Mouse (Mus musculus) myocyte (in vitro differentiated cells): Measurements from ENCODE around the gene Lrrtm3. TPM values are rescaled to one million over a fixed set of nuclear protein-coding genes. Genes with fewer than 3 reads are reported as not detected.

Experiments used
- H3K27me3 ChIP-seq: one replicate; pipeline ENCODE4 v1.6.1; 2011; ENCODE audit not compliant: control insufficient read depth, insufficient read depth, insufficient read length
- H3K36me3 ChIP-seq: one replicate; pipeline ENCODE4 v1.6.1; 2011; ENCODE audit not compliant: control insufficient read depth, insufficient read depth
- H3K4me2 ChIP-seq: one replicate; pipeline ENCODE4 v1.6.1; 2011; ENCODE audit warnings: low read depth, control low read depth
- H3K4me3 ChIP-seq: one replicate; pipeline ENCODE4 v1.5.1; 2011; ENCODE audit warnings: mild to moderate bottlenecking, control low read depth, moderate library complexity
- H3K79me2 ChIP-seq: one replicate; pipeline ENCODE4 v1.6.1; 2011; ENCODE audit not compliant: control insufficient read depth, insufficient read depth
- H3ac ChIP-seq: one replicate; pipeline ENCODE4 v1.6.1; 2011; ENCODE audit not compliant: control insufficient read depth, insufficient read length
- CEBPB ChIP-seq: IDR thresholded peaks from 2 replicates; pipeline ENCODE4 v1.6.1; 2011; ENCODE audit warnings: mild to moderate bottlenecking, moderate library complexity; ENCODE audit not compliant: poor library complexity, insufficient read depth, severe bottlenecking
- E2F4 ChIP-seq: IDR thresholded peaks from one replicate; pipeline ENCODE4 v1.6.1; 2011; ENCODE audit warnings: mild to moderate bottlenecking, control low read depth, moderate library complexity; ENCODE audit not compliant: insufficient read depth
- MAX ChIP-seq: IDR thresholded peaks from one replicate; pipeline ENCODE4 v1.6.1; 2011; ENCODE audit warnings: low read depth, mild to moderate bottlenecking, control low read depth
- MYOD1 ChIP-seq, 3 experiments: IDR thresholded peaks; one replicate each; pipeline ENCODE4 v1.6.1; 2011; ENCODE audit warnings: control low read depth in 2 of 3, low read depth in 2 of 3, mild to moderate bottlenecking in 2 of 3, moderate library complexity in 1 of 3; ENCODE audit not compliant: insufficient read length in 2 of 3, control insufficient read depth in 1 of 3
- MYOG ChIP-seq, 3 experiments: IDR thresholded peaks; one replicate each; pipeline ENCODE4 v1.6.1; 2011; ENCODE audit warnings: control low read depth in 2 of 3, low read depth in 2 of 3, mild to moderate bottlenecking in 2 of 3; ENCODE audit not compliant: insufficient read length in 2 of 3, control insufficient read depth in 1 of 3, insufficient read depth in 1 of 3
- POLR2A ChIP-seq: IDR thresholded peaks from one replicate; pipeline ENCODE4 v1.6.1; 2011; ENCODE audit warnings: low read depth, mild to moderate bottlenecking, control low read depth, moderate library complexity; ENCODE audit not compliant: insufficient read length
- POLR2AphosphoS2 ChIP-seq: IDR thresholded peaks from one replicate; pipeline ENCODE4 v1.6.1; 2011; ENCODE audit warnings: low read depth, control low read depth; ENCODE audit not compliant: insufficient read length
- REST ChIP-seq: IDR thresholded peaks from one replicate; pipeline ENCODE4 v1.6.1; 2011; ENCODE audit warnings: mild to moderate bottlenecking, control low read depth, moderate library complexity; ENCODE audit not compliant: insufficient read depth, insufficient read length
- SRF ChIP-seq: IDR thresholded peaks from one replicate; pipeline ENCODE4 v1.6.1; 2011; ENCODE audit warnings: low read depth; ENCODE audit not compliant: control insufficient read depth, insufficient read length
- TCF12 ChIP-seq: IDR thresholded peaks from one replicate; pipeline ENCODE4 v1.6.1; 2011; ENCODE audit warnings: mild to moderate bottlenecking, control low read depth; ENCODE audit not compliant: poor library complexity, insufficient read depth, severe bottlenecking
- TCF3 ChIP-seq: IDR thresholded peaks from one replicate; pipeline ENCODE4 v1.6.1; 2011; ENCODE audit warnings: low read depth, control low read depth; ENCODE audit not compliant: insufficient read length
- USF1 ChIP-seq: IDR thresholded peaks from one replicate; pipeline ENCODE4 v1.6.1; 2011; ENCODE audit warnings: low read depth, mild to moderate bottlenecking, control low read depth, moderate library complexity
- polyA plus RNA-seq: library from polyadenylated mRNA; unstranded; fragments of >200 nt; fragmentation: generic; extraction: Trizol; gene quantifications from one replicate; pipeline ENCODE4 v1.2.1, GENCODE M21; 2012; ENCODE audit warnings: missing spikeins

The Lrrtm3 gene
- polyA plus RNA-seq, 1 experiment, result 0.01 TPM

DNA sequence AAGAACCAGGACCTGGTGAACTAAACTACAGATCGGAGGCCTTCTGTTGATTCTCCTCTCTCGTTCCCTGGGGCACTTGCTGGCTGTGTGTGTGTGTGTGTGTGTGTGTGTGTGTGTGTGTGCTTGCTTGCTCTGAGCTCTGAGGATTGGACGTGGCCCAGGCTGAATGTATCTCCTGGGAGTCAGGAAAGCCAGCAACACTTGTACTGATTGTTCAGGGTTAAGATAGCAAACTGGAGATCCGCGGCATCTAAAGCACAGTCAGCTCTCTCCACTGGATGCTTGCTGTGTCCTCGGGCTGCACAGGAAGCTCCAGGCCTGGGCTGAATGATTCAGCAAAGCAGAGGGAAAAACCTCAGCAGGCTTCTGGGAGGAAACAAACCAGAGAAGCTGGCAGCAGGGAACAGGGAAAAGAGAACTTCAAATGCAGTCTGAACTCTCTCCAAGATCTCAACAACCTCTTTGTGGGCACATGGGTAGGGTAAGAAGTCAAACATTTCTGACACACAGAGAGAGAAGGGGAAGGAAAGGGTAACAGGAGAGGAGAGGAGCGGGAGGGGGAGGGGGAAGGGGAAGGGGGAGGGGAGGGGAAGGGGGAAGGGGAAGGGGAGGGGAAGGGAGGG lies 135.7 kb downstream of the Lrrtm3 start:
- Histone ChIP-seq H3K4me3 (no peak overlapping the region), H3K79me2 (no peaks in the 10 kb centered on the region), H3ac (no peak overlapping the region), H3K36me3 (no peaks in the 10 kb centered on the region), H3K27me3 (no peaks in the 10 kb centered on the region), H3K4me2 (no peak overlapping the region)
- TF ChIP-seq MAX, result no peak
- TF ChIP-seq SRF, result no peak
- TF ChIP-seq REST, result no peak

DNA sequence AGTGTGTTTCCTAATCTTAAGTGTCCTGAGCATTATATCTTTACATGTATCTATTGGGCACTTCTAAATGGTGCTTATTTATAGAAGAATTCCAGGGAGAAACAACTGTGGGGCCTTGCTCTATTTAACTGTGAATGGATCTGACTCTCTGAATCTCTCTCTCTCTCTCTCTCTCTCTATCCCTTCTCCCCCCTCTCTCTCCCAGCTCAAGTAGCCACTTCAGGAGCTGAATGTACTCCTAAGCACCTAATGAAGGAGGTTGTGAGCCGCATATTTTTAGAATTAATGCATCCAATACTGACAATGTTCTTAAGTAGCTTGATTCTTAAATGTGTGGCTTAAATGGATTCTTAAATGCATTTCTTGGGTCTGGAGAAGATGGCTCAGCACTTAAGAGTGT lies 138.6 kb downstream of the Lrrtm3 start:
- Histone ChIP-seq H3K4me2 (no peak overlapping the region), H3K36me3 (no peaks in the 10 kb centered on the region), H3K4me3 (no peak overlapping the region), H3K79me2 (no peaks in the 10 kb centered on the region), H3K27me3 (no peaks in the 10 kb centered on the region), H3ac (no peak overlapping the region)
- no peak for TF ChIP-seq POLR2AphosphoS2
- no peak for TF ChIP-seq USF1
- TF ChIP-seq MYOG (IDR thresholded peaks at IDR 0.05; ENCODE audit: control insufficient read depth in 1 of 3, insufficient read depth in 1 of 3, insufficient read length in 2 of 3, low read depth in 2 of 3), result no peak
- no peak for TF ChIP-seq SRF
- no peak for TF ChIP-seq CEBPB
- TF ChIP-seq E2F4, result no peak
- TF ChIP-seq MAX, result no peak
- no peak for TF ChIP-seq MYOD1 (IDR thresholded peaks at IDR 0.05; ENCODE audit: control insufficient read depth in 1 of 3, insufficient read length in 2 of 3, low read depth in 2 of 3)
- no peak for TF ChIP-seq REST
- no peak for TF ChIP-seq POLR2A
- no peak for TF ChIP-seq TCF3
- no peak for TF ChIP-seq TCF12

- TF ChIP-seq TCF3, result no peak
- no peak for TF ChIP-seq POLR2A
- no peak for TF ChIP-seq E2F4
- no peak for TF ChIP-seq REST
- TF ChIP-seq CEBPB, result no peak
- no peak for TF ChIP-seq MAX
- TF ChIP-seq POLR2AphosphoS2, result no peak
- no peak for TF ChIP-seq MYOG (IDR thresholded peaks at IDR 0.05; ENCODE audit: control insufficient read depth in 1 of 3, insufficient read depth in 1 of 3, insufficient read length in 2 of 3, low read depth in 2 of 3)
- no peak for TF ChIP-seq TCF12
- TF ChIP-seq USF1, result no peak
- no peak for TF ChIP-seq MYOD1 (IDR thresholded peaks at IDR 0.05; ENCODE audit: control insufficient read depth in 1 of 3, insufficient read length in 2 of 3, low read depth in 2 of 3)
- TF ChIP-seq SRF, result no peak
- Histone ChIP-seq H3K4me3 (no peak overlapping the region), H3K79me2 (no peaks in the 10 kb centered on the region), H3K27me3 (no peaks in the 10 kb centered on the region), H3K4me2 (no peak overlapping the region), H3ac (no peak overlapping the region), H3K36me3 (no peaks in the 10 kb centered on the region)
These were observed 139.2 kb downstream of the Lrrtm3 start for GRCm38 (mm10) chr10:63950867-63951266.

- no peaks in the 10 kb centered on the region for H3K79me2 ChIP-seq
- H3K36me3 ChIP-seq, result no peaks in the 10 kb centered on the region
- H3K4me2 ChIP-seq, result no peak overlapping the region
- no peak for TF ChIP-seq POLR2AphosphoS2
- no peak overlapping the region for H3K4me3 ChIP-seq
- no peaks in the 10 kb centered on the region for H3K27me3 ChIP-seq
- H3ac ChIP-seq, result no peak overlapping the region
These were observed 142.8 kb downstream of the Lrrtm3 start for GRCm38 (mm10) chr10:63947266-63947665.

DNA sequence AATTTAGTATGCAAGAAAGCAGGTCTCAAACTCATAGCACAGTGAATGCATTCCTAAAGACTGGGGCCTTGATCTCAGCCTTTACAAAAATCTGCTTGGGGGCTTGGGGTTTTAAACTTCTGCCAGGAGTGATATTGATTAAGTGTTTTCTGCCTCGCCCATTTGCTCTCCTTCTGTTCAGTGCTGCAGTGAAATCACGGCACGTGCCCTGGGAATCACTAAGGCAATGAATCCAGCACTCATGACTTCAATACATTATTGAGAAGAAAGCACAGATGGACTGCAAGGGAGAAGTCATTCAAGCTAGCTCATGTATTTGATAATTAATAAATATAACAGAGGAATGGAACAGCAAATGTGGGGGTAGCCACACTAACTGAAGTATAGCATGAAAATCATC lies 144.5 kb downstream of the Lrrtm3 start:
- H3ac ChIP-seq, result no peak overlapping the region
- no peak for TF ChIP-seq SRF
- H3K27me3 ChIP-seq, result no peaks in the 10 kb centered on the region
- no peak overlapping the region for H3K4me2 ChIP-seq
- no peak overlapping the region for H3K4me3 ChIP-seq
- no peaks in the 10 kb centered on the region for H3K79me2 ChIP-seq
- no peaks in the 10 kb centered on the region for H3K36me3 ChIP-seq

- Histone ChIP-seq H3K36me3 (no peaks in the 10 kb centered on the region), H3K4me3 (no peak overlapping the region)
- TF ChIP-seq MAX (no peak), SRF (no peak), MYOD1 (IDR thresholded peaks at IDR 0.05; ENCODE audit: control insufficient read depth in 1 of 3, insufficient read length in 2 of 3, low read depth in 2 of 3) (no peak), REST (no peak)
These were observed 156.1 kb downstream of the Lrrtm3 start for GRCm38 (mm10) chr10:63933946-63934345.

More at GRCm38 (mm10) chr10:63933946-63934345, 156.1 kb downstream of the Lrrtm3 start:
- H3K79me2 ChIP-seq, result no peaks in the 10 kb centered on the region
- no peak overlapping the region for H3ac ChIP-seq
- no peaks in the 10 kb centered on the region for H3K27me3 ChIP-seq
- no peak overlapping the region for H3K4me2 ChIP-seq
